Mouse (Mus musculus) hindbrain, postnatal 0 days (tissue): ENCODE results near the gene Gm29609. TPM values are rescaled to one million over a fixed set of nuclear protein-coding genes. Genes with fewer than 3 reads are reported as not detected.

Experiments used
- ATAC-seq: fragments of 200-750 bp; cut with Nextera tagmentation; 2 replicates; pipeline ENCODE4 v1.8.0; 2017; ENCODE audit warnings: mild to moderate bottlenecking, moderate TSS enrichment, moderate library complexity
- DNase-seq: peaks from one replicate; pipeline ENCODE4 v3.0.0-alpha.2; 2015; ENCODE audit warnings: low spot score
- H3K27ac ChIP-seq: fragments of 300-500 bp; sonication (generic); 2 replicates; pipeline ENCODE4 v1.5.1; 2014; ENCODE audit warnings: mild to moderate bottlenecking
- H3K27me3 ChIP-seq: fragments of 300-500 bp; sonication (generic); 2 replicates; pipeline ENCODE4 v1.6.1; 2014; ENCODE audit warnings: low read length, mixed read lengths; ENCODE audit not compliant: insufficient read depth
- H3K36me3 ChIP-seq: fragments of 300-500 bp; sonication (generic); 2 replicates; pipeline ENCODE4 v1.6.1; 2014; ENCODE audit warnings: low read length, mixed read lengths; ENCODE audit not compliant: insufficient read depth
- H3K4me1 ChIP-seq: fragments of 300-500 bp; sonication (generic); 2 replicates; pipeline ENCODE4 v1.6.1; 2014; ENCODE audit warnings: antibody characterized with exemption, low read length, mixed read lengths; ENCODE audit not compliant: insufficient read depth
- H3K4me2 ChIP-seq: fragments of 300-500 bp; sonication (generic); 2 replicates; pipeline ENCODE4 v1.6.1; 2014; ENCODE audit warnings: low read depth, mild to moderate bottlenecking, low read length, moderate library complexity, mixed read lengths
- H3K4me3 ChIP-seq: fragments of 300-500 bp; sonication (generic); 2 replicates; pipeline ENCODE4 v1.5.1; 2014; ENCODE audit warnings: low read length
- H3K9ac ChIP-seq: fragments of 300-500 bp; sonication (generic); replicated peaks from 2 replicates; pipeline ENCODE4 v1.6.1; 2014; ENCODE audit warnings: mild to moderate bottlenecking, low read length, moderate library complexity, mixed read lengths
- H3K9me3 ChIP-seq: fragments of 300-500 bp; sonication (generic); 2 replicates; pipeline ENCODE4 v1.6.1; 2016; ENCODE audit warnings: low read length, mixed read lengths
- CTCF ChIP-seq: IDR thresholded peaks from 2 replicates; pipeline ENCODE4 v1.5.1; 2016; ENCODE audit warnings: antibody characterized with exemption, control low read depth, low read depth
- WGBS: fragments of 180-500 bp; shearing (Covaris S2); extraction: QIAGEN DNeasy Blood & Tissue Kit; methylation state at CpG from one replicate; pipeline ENCODE4 v1.1.7; 2014; 5-methylcytosine and 5-hydroxymethylcytosine counted together
- polyA plus RNA-seq: library from polyadenylated mRNA; unstranded; fragments of >200 nt; fragmentation: Nextera tagmentation; extraction: Ambion mirVana; gene quantifications from 2 replicates; pipeline ENCODE4 v1.2.1, GENCODE M21; 2015
- total RNA-seq: library from RNA; depleted of rRNA; stranded (reverse); fragments of >200 nt; gene quantifications from 2 replicates; pipeline ENCODE4 v1.2.3, GENCODE M21; 2014; rRNA removed

The Gm29609 gene
- total RNA-seq: 1.8 and 9.8 TPM in 2 replicates
- 1.9 and 2.9 TPM in 2 replicates for polyA plus RNA-seq

GRCm38 (mm10) chr5:31179766-31180630 lies at the start of gene Gm29609, which contains the start of gene Gtf3c2:
TSS of gene Gm29609 (minus strand) at chr5:31179911.
TSS of gene Gtf3c2 (minus strand) at chr5:31180144.
- Histone ChIP-seq H3K4me3 (peak within 1 kb of the TSS; percentile 86), H3K36me3 (no peaks in the 10 kb centered on the region), H3K27me3 (no peaks in the 10 kb centered on the region), H3K27ac (peak within 1 kb of the TSS; percentile 96), H3K9me3 (no peaks in the 10 kb centered on the region), H3K4me2 (peak within 1 kb of the TSS; percentile 89), H3K9ac (peak within 1 kb of the TSS; percentile 81), H3K4me1 (no peaks in the 10 kb centered on the region; the same call in 1 of the 2 replicates)
- WGBS: under 1% methylated on average over 59 of the region's 59 CpGs
- peak; percentile 99 for DNase-seq
- TF ChIP-seq CTCF: no peak; the same call in 1 of the 2 replicates
- peak; percentile 98 for ATAC-seq

- Histone ChIP-seq H3K4me3 (no peak overlapping the region), H3K9ac (no peak overlapping the region), H3K27ac (no peak overlapping the region), H3K27me3 (no peaks in the 10 kb centered on the region), H3K4me1 (no peaks in the 10 kb centered on the region), H3K4me2 (no peak overlapping the region), H3K9me3 (no peaks in the 10 kb centered on the region), H3K36me3 (no peaks in the 10 kb centered on the region)
- no peak for ATAC-seq
- no peak for TF ChIP-seq CTCF
- no peak for DNase-seq
- WGBS: 88% methylated on average over 1 of the region's 1 CpGs
Observed at GRCm38 (mm10) chr5:31226641-31227040, 46.9 kb upstream of the Gm29609 start.

- no peak overlapping the region for H3K4me3 ChIP-seq
- H3K4me2 ChIP-seq: no peak overlapping the region
- no peaks in the 10 kb centered on the region for H3K27me3 ChIP-seq
- TF ChIP-seq CTCF: no peak
- no peaks in the 10 kb centered on the region for H3K4me1 ChIP-seq
- ATAC-seq: no peak
- H3K9me3 ChIP-seq: no peaks in the 10 kb centered on the region
- no peak overlapping the region for H3K9ac ChIP-seq
- no peak overlapping the region for H3K27ac ChIP-seq
- no peaks in the 10 kb centered on the region for H3K36me3 ChIP-seq
- DNase-seq: no peak
- 92% methylated on average over 9 of the region's 9 CpGs for WGBS
Observed at GRCm38 (mm10) chr5:31222696-31223095, 43.0 kb upstream of the Gm29609 start.

- TF ChIP-seq CTCF: peak; percentile 69
Observed at GRCm38 (mm10) chr5:31221304-31221945, 41.7 kb upstream of the Gm29609 start.

DNA sequence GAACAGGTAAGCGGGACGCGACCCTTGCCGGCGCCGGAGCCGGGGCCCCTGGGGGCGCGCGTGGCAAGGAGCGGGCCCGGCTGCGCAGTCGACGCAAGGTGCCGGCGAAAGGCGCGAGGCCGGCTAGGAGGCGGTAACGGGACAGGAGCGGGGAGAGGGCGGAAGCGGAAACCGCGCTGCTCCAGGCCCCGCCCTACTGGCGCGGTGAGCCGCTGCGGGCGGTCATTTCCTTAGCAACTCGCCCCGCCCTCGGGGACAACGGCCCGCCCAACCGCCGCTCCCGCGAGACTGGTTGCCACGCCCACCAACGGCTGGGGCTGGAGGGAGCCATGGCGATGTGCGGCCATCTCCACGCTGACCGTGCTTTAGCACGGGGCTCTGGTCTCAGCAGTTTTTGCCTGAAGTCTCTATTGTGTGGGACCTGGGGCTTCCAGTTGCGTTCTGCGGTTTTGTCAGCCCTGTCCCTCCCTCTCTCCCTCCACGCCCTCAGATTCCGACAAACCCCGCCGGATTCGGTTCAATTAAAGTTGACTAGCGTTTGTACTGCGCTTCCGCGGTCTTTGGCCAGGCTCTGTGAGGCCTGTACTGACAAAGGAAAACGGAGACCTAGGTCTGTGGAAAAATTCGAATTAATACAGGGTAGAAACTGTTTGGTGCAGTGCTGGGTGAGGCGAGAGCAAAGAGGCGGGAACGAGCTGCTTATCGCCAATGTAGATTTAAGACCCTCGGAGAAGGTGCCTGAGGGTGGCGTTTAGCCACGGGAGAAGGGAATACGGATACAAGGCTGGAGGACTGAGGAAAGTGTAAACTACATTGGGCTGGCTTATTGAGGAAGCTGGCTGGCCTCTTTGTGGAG lies 41.0 kb upstream of the Gm29609 start, which contains the start of gene Ppm1g:
Gene Ppm1g, minus strand, starts transcription at position 240 of the 856 bp plus-strand sequence.
- peak within 1 kb of the TSS; percentile 94 for H3K4me3 ChIP-seq
- H3K27ac ChIP-seq: peak within 1 kb of the TSS; percentile 96
- H3K4me2 ChIP-seq: peak within 1 kb of the TSS; percentile 84
- ATAC-seq (peak; percentile 96), DNase-seq (peak; percentile 99)
- H3K27me3 ChIP-seq: no peaks in the 10 kb centered on the region
- no peaks in the 10 kb centered on the region for H3K4me1 ChIP-seq
- 2% methylated on average over 52 of the region's 70 CpGs for WGBS
- no peaks in the 10 kb centered on the region for H3K9me3 ChIP-seq
- no peaks in the 10 kb centered on the region for H3K36me3 ChIP-seq
- no peak; the same call in 1 of the 2 replicates for TF ChIP-seq CTCF
- peak within 1 kb of the TSS; percentile 93 for H3K9ac ChIP-seq

More at GRCm38 (mm10) chr5:31221304-31221945, 41.7 kb upstream of the Gm29609 start:
- no peaks in the 10 kb centered on the region for H3K27me3 ChIP-seq
- H3K9ac ChIP-seq: peak overlapping the region; percentile 93
- H3K4me1 ChIP-seq: no peaks in the 10 kb centered on the region
- no peaks in the 10 kb centered on the region for H3K9me3 ChIP-seq
- WGBS: 15% methylated on average over 11 of the region's 11 CpGs
- H3K27ac ChIP-seq: peak overlapping the region; percentile 96
- H3K36me3 ChIP-seq: no peaks in the 10 kb centered on the region
- H3K4me2 ChIP-seq: peak overlapping the region; percentile 84
- DNase-seq: peak; percentile 84
- peak overlapping the region; percentile 94 for H3K4me3 ChIP-seq
- ATAC-seq: peak; percentile 54

DNA sequence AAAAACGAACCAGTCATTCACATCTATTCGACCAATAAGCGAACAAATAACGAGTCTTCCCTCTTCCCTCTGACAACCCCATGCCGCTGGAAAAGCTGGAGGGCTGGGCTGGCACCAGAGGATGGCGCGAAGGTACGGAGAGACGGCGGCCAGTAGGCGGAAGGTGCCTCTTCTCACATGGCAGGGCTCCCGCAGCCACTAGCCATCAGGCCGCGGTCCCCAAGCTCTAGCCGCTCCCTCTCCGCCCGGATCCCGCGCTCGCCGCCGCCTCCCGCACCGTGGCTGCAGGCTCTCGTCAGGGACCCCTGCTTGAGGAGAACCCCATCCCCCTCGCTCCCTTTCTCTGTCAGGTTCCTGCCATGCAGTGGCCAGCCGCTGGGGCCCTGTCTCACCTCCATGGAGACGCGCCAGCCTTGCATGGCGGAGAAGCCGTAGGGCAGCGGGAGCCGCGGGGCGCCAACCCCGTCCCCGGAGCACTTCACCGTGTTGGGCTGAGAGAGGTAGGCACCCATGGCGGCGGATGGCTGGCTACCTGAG lies 40.3 kb upstream of the Gm29609 start:
- Histone ChIP-seq H3K4me2 (peak overlapping the region; percentile 84), H3K27me3 (no peaks in the 10 kb centered on the region), H3K36me3 (no peaks in the 10 kb centered on the region), H3K27ac (peak overlapping the region; percentile 96), H3K9me3 (no peaks in the 10 kb centered on the region), H3K4me3 (peak overlapping the region; percentile 94), H3K4me1 (no peaks in the 10 kb centered on the region), H3K9ac (peak overlapping the region; percentile 93)
- under 1% methylated on average over 40 of the region's 40 CpGs for WGBS
- DNase-seq (peak; percentile 64), ATAC-seq (peak; percentile 71)
- no peak; the same call in 1 of the 2 replicates for TF ChIP-seq CTCF
